Mouse (Mus musculus) neural tube, embryonic 12.5 days (tissue): ENCODE data around the gene Ngdn. TPM values are rescaled to one million over a fixed set of nuclear protein-coding genes. Genes with fewer than 3 reads are reported as not detected.

Experiments used
- ATAC-seq: fragments of 200-750 bp; cut with Nextera tagmentation; 2 replicates; pipeline ENCODE4 v1.8.0; 2017; ENCODE audit warnings: low read depth, mild to moderate bottlenecking, moderate TSS enrichment, moderate library complexity; ENCODE audit not compliant: low FRiP score
- H3K27ac ChIP-seq: fragments of 300-500 bp; sonication (generic); 2 replicates; pipeline ENCODE4 v1.5.1; 2016
- H3K27me3 ChIP-seq: fragments of 300-500 bp; sonication (generic); replicated peaks from 2 replicates; pipeline ENCODE4 v1.6.1; 2016; ENCODE audit warnings: mild to moderate bottlenecking
- H3K36me3 ChIP-seq: fragments of 300-500 bp; sonication (generic); 2 replicates; pipeline ENCODE4 v1.6.1; 2016; ENCODE audit warnings: mild to moderate bottlenecking
- H3K4me1 ChIP-seq: fragments of 300-500 bp; sonication (generic); 2 replicates; pipeline ENCODE4 v1.6.1; 2016
- H3K4me2 ChIP-seq: fragments of 300-500 bp; sonication (generic); replicated peaks from 2 replicates; pipeline ENCODE4 v1.6.1; 2016; ENCODE audit warnings: mild to moderate bottlenecking
- H3K4me3 ChIP-seq: fragments of 300-500 bp; sonication (generic); 2 replicates; pipeline ENCODE4 v1.5.1; 2016
- H3K9ac ChIP-seq: fragments of 300-500 bp; sonication (generic); 2 replicates; pipeline ENCODE4 v1.6.1; 2016; ENCODE audit warnings: mild to moderate bottlenecking
- H3K9me3 ChIP-seq: fragments of 300-500 bp; sonication (generic); 2 replicates; pipeline ENCODE4 v1.6.1; 2016; ENCODE audit warnings: mild to moderate bottlenecking
- WGBS: fragments of 180-500 bp; shearing (Covaris S2); methylation state at CpG from one replicate; pipeline ENCODE4 v1.1.7; 2016; 5-methylcytosine and 5-hydroxymethylcytosine counted together
- polyA plus RNA-seq: library from polyadenylated mRNA; unstranded; fragments of >200 nt; fragmentation: Nextera tagmentation; extraction: Ambion mirVana; gene quantifications from 2 replicates; pipeline ENCODE4 v1.2.1, GENCODE M21; 2016

Ngdn gene
- polyA plus RNA-seq, 1 experiment from 2014 or later = 69.1 TPM

- no peak overlapping the region for H3K27ac ChIP-seq
- 61% methylated on average over 12 of the region's 12 CpGs for WGBS
Observed at GRCm38 (mm10) chr14:55001938-55002686, 13.1 kb upstream of the Ngdn start.

GRCm38 (mm10) chr14:55002687-55003120 lies 12.6 kb upstream of the Ngdn start:
- H3K27ac ChIP-seq = no peak overlapping the region
- H3K4me3 ChIP-seq = no peak overlapping the region
- no peaks in the 10 kb centered on the region for H3K27me3 ChIP-seq
- H3K9me3 ChIP-seq = no peaks in the 10 kb centered on the region
- no peak overlapping the region for H3K9ac ChIP-seq
- H3K4me2 ChIP-seq = no peak overlapping the region
- 0 out of 2 replicates have a peak, but pooled peaks cover 4% of the 10 kb centered on the region for H3K4me1 ChIP-seq
- ATAC-seq = no peak
- H3K36me3 ChIP-seq = no peaks in the 10 kb centered on the region
- 77% methylated on average over 7 of the region's 7 CpGs for WGBS

More at GRCm38 (mm10) chr14:55001938-55002686, 13.1 kb upstream of the Ngdn start:
- no peak overlapping the region for H3K4me3 ChIP-seq
- H3K9me3 ChIP-seq = no peaks in the 10 kb centered on the region
- no peaks in the 10 kb centered on the region for H3K36me3 ChIP-seq
- H3K4me2 ChIP-seq = no peak overlapping the region
- 0 out of 2 replicates have a peak, but pooled peaks cover 4% of the 10 kb centered on the region for H3K4me1 ChIP-seq
- no peak overlapping the region for H3K9ac ChIP-seq
- no peaks in the 10 kb centered on the region for H3K27me3 ChIP-seq
- no peak for ATAC-seq

- no peaks in the 10 kb centered on the region for H3K9me3 ChIP-seq
- H3K27ac ChIP-seq = no peak overlapping the region
- ATAC-seq = no peak
- H3K9ac ChIP-seq = no peak overlapping the region
- 80% methylated on average over 18 of the region's 18 CpGs for WGBS
- no peak overlapping the region for H3K4me3 ChIP-seq
- no peak overlapping the region for H3K4me2 ChIP-seq
- no peaks in the 10 kb centered on the region for H3K36me3 ChIP-seq
- H3K27me3 ChIP-seq = no peaks in the 10 kb centered on the region
- H3K4me1 ChIP-seq = 0 out of 2 replicates have a peak, but pooled peaks cover 4% of the 10 kb centered on the region
Observed at GRCm38 (mm10) chr14:55003878-55004855, 11.1 kb upstream of the Ngdn start.

GRCm38 (mm10) chr14:55005506-55005905 lies 9.7 kb upstream of the Ngdn start:
- Histone ChIP-seq H3K9ac (no peak overlapping the region), H3K4me3 (no peak overlapping the region), H3K4me1 (0 out of 2 replicates have a peak, but pooled peaks cover 4% of the 10 kb centered on the region), H3K27ac (no peak overlapping the region), H3K9me3 (no peaks in the 10 kb centered on the region), H3K27me3 (no peaks in the 10 kb centered on the region), H3K4me2 (no peak overlapping the region), H3K36me3 (no peaks in the 10 kb centered on the region)
- ATAC-seq = no peak
- WGBS = 66% methylated on average over 2 of the region's 2 CpGs

GRCm38 (mm10) chr14:55005967-55006366 lies 9.3 kb upstream of the Ngdn start:
- Histone ChIP-seq H3K9ac (no peak overlapping the region), H3K27me3 (no peaks in the 10 kb centered on the region), H3K4me1 (0 out of 2 replicates have a peak, but pooled peaks cover 4% of the 10 kb centered on the region), H3K27ac (no peak overlapping the region), H3K9me3 (no peaks in the 10 kb centered on the region), H3K4me3 (no peak overlapping the region), H3K36me3 (no peaks in the 10 kb centered on the region), H3K4me2 (no peak overlapping the region)
- ATAC-seq = no peak
- 89% methylated on average over 8 of the region's 8 CpGs for WGBS

GRCm38 (mm10) chr14:55006541-55006940 lies 8.7 kb upstream of the Ngdn start:
- H3K9ac ChIP-seq = no peak overlapping the region
- H3K27me3 ChIP-seq = no peaks in the 10 kb centered on the region
- H3K36me3 ChIP-seq = no peaks in the 10 kb centered on the region
- no peak for ATAC-seq
- 0 out of 2 replicates have a peak, but pooled peaks cover 4% of the 10 kb centered on the region for H3K4me1 ChIP-seq
- 78% methylated on average over 3 of the region's 3 CpGs for WGBS
- no peak overlapping the region for H3K27ac ChIP-seq
- H3K9me3 ChIP-seq = no peaks in the 10 kb centered on the region
- H3K4me2 ChIP-seq = no peak overlapping the region
- no peak overlapping the region for H3K4me3 ChIP-seq

- Histone ChIP-seq H3K4me2 (no peak overlapping the region), H3K4me3 (no peak overlapping the region), H3K36me3 (no peaks in the 10 kb centered on the region), H3K4me1 (0 out of 2 replicates have a peak, but pooled peaks cover 4% of the 10 kb centered on the region), H3K27me3 (no peaks in the 10 kb centered on the region), H3K9ac (no peak overlapping the region), H3K27ac (no peak overlapping the region), H3K9me3 (no peaks in the 10 kb centered on the region)
- no peak for ATAC-seq
- WGBS = 90% methylated on average over 9 of the region's 9 CpGs
Observed at GRCm38 (mm10) chr14:55007120-55007908, 7.9 kb upstream of the Ngdn start.

- no peak overlapping the region for H3K27ac ChIP-seq
- no peak overlapping the region for H3K4me3 ChIP-seq
- 84% methylated on average over 8 of the region's 8 CpGs for WGBS
- no peaks in the 10 kb centered on the region for H3K36me3 ChIP-seq
- no peaks in the 10 kb centered on the region for H3K9me3 ChIP-seq
- no peak overlapping the region for H3K9ac ChIP-seq
- no peaks in the 10 kb centered on the region for H3K27me3 ChIP-seq
- 0 out of 2 replicates have a peak, but pooled peaks cover 4% of the 10 kb centered on the region for H3K4me1 ChIP-seq
- ATAC-seq = no peak
- no peak overlapping the region for H3K4me2 ChIP-seq
Observed at GRCm38 (mm10) chr14:55008417-55008816, 6.8 kb upstream of the Ngdn start.

- no peaks in the 10 kb centered on the region for H3K9me3 ChIP-seq
- H3K4me2 ChIP-seq = no peak overlapping the region
- H3K27me3 ChIP-seq = no peaks in the 10 kb centered on the region
- H3K4me1 ChIP-seq = no peaks in the 10 kb centered on the region
- 57% methylated on average over 4 of the region's 4 CpGs for WGBS
- H3K36me3 ChIP-seq = no peaks in the 10 kb centered on the region
- H3K27ac ChIP-seq = no peak overlapping the region
- H3K4me3 ChIP-seq = no peak overlapping the region
- ATAC-seq = no peak
- H3K9ac ChIP-seq = no peak overlapping the region
Observed at GRCm38 (mm10) chr14:55011116-55011515, 4.1 kb upstream of the Ngdn start.

- ATAC-seq = peak; percentile 42
- Histone ChIP-seq H3K27ac (peak overlapping the region; percentile 75), H3K9ac (peak overlapping the region; percentile 63), H3K4me2 (peak overlapping the region; percentile 60), H3K27me3 (no peaks in the 10 kb centered on the region), H3K4me1 (no peaks in the 10 kb centered on the region; the same call in 1 of the 2 replicates), H3K36me3 (peaks cover 8% of the 10 kb centered on the region; the same call in 1 of the 2 replicates), H3K9me3 (no peaks in the 10 kb centered on the region), H3K4me3 (peak overlapping the region; percentile 43)
- under 1% methylated on average over 27 of the region's 27 CpGs for WGBS
Observed at GRCm38 (mm10) chr14:55014591-55014990, 663 bp upstream of the Ngdn start.

GRCm38 (mm10) chr14:55015767-55016111 lies 485 bp downstream of the Ngdn start:
- Histone ChIP-seq H3K36me3 (peaks cover 11% of the 10 kb centered on the region; the same call in 1 of the 2 replicates), H3K27ac (peak overlapping the region; percentile 15; the same call in 1 of the 2 replicates), H3K4me1 (peaks cover 4% of the 10 kb centered on the region; the same call in 1 of the 2 replicates), H3K9me3 (no peaks in the 10 kb centered on the region), H3K27me3 (no peaks in the 10 kb centered on the region), H3K9ac (peak overlapping the region; percentile 75), H3K4me3 (peak overlapping the region; percentile 67), H3K4me2 (peak overlapping the region; percentile 85)
- under 1% methylated on average over 17 of the region's 17 CpGs for WGBS
- ATAC-seq = no peak
